Mouse (Mus musculus) heart, embryonic 11.5 days (tissue): ENCODE measurements around the gene Ing1. TPM values are rescaled to one million over a fixed set of nuclear protein-coding genes. Genes with fewer than 3 reads are reported as not detected.

Experiments
- ATAC-seq: fragments of 200-750 bp; cut with Nextera tagmentation; replicated peaks from 2 replicates; pipeline ENCODE4 v1.8.0; 2017; ENCODE audit warnings: moderate library complexity; ENCODE audit not compliant: insufficient number of reproducible peaks, low FRiP score, low TSS enrichment
- H3K27ac ChIP-seq: fragments of 300-500 bp; sonication (generic); 2 replicates; pipeline ENCODE4 v1.5.1; 2014; ENCODE audit warnings: mild to moderate bottlenecking, low read depth, low read length
- H3K27me3 ChIP-seq: fragments of 300-500 bp; sonication (generic); 2 replicates; pipeline ENCODE4 v1.6.1; 2014; ENCODE audit warnings: mild to moderate bottlenecking, low read length, mixed read lengths; ENCODE audit not compliant: control insufficient read depth, insufficient read depth
- H3K36me3 ChIP-seq: fragments of 300-500 bp; sonication (generic); 2 replicates; pipeline ENCODE4 v1.6.1; 2014; ENCODE audit warnings: mild to moderate bottlenecking, low read length, moderate library complexity, mixed read lengths; ENCODE audit not compliant: control insufficient read depth, insufficient read depth
- H3K4me1 ChIP-seq: fragments of 300-500 bp; sonication (generic); 2 replicates; pipeline ENCODE4 v1.6.1; 2014; ENCODE audit warnings: low read length; ENCODE audit not compliant: control insufficient read depth, insufficient read depth
- H3K4me2 ChIP-seq: fragments of 300-500 bp; sonication (generic); 2 replicates; pipeline ENCODE4 v1.6.1; 2014; ENCODE audit warnings: mild to moderate bottlenecking, moderate library complexity
- H3K4me3 ChIP-seq: fragments of 300-500 bp; sonication (generic); 2 replicates; pipeline ENCODE4 v1.5.1; 2014; ENCODE audit warnings: low read depth, low read length
- H3K9ac ChIP-seq: fragments of 300-500 bp; sonication (generic); 2 replicates; pipeline ENCODE4 v1.6.1; 2014; ENCODE audit warnings: mild to moderate bottlenecking, low read depth, low read length, moderate library complexity
- H3K9me3 ChIP-seq: fragments of 300-500 bp; sonication (generic); replicated peaks from 2 replicates; pipeline ENCODE4 v1.6.1; 2016; ENCODE audit warnings: low read length; ENCODE audit not compliant: control insufficient read depth
- WGBS: fragments of 180-500 bp; shearing (Covaris S2); extraction: QIAGEN DNeasy Blood & Tissue Kit; methylation state at CpG from one replicate; pipeline ENCODE4 v1.1.7; 2014; ENCODE audit not compliant: insufficient replicate concordance; 5-methylcytosine and 5-hydroxymethylcytosine counted together
- polyA plus RNA-seq: library from polyadenylated mRNA; unstranded; fragments of >200 nt; fragmentation: Nextera tagmentation; extraction: Ambion mirVana; gene quantifications from 2 replicates; pipeline ENCODE4 v1.2.1, GENCODE M21; 2014

Ing1 gene
- polyA plus RNA-seq, 1 experiment from 2014 or later: 29.3 TPM

DNA sequence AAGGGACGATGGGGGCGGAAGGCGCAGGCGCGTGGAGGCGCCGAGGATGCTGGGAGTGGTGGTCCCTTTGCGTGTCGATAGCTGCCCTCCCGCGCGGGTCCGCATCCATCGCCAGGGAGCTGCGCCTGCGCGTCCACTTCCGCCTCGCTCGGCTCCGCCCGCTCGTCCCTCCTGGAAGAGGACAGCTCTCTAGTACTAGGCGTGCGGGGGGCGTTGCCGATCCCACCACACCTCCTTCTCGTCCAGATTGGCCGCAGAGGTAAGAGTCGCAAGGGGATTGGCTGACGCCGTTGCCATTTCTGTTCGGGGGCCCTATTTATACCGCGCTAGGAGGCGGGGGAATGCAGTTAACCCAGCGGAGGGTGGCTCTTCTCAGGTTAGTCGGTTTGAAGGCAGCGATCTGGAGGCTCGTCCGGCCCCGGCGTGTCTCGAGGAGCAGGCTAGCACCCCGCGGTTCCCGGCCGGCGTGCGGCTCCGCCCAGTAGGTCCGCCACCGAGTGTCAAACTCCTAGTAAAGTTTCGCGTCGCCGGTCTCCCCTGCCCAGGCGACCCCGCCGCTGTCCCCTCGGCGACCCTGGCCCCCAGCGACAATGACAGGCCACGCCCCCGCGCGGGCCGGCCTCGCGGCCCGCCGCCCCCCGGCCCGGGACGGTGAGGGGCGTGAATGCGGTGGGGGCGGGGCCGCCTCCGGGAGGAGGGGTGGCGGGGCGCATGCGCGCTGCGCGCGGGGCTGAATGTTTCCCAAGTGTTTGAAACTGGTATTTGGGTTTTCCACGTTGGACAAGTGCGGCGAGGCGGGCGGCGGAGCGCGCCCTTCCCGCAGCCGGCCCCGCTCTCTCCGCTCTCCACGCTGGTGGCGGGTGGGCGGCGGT lies 585 bp downstream of the Ing1 start:
- peaks cover 20% of the 10 kb centered on the region for H3K4me1 ChIP-seq
- H3K4me2 ChIP-seq: peak overlapping the region; percentile 91
- no peaks in the 10 kb centered on the region for H3K27me3 ChIP-seq
- peak overlapping the region; percentile 99 for H3K27ac ChIP-seq
- H3K4me3 ChIP-seq: peak overlapping the region; percentile 87
- no peaks in the 10 kb centered on the region for H3K9me3 ChIP-seq
- H3K9ac ChIP-seq: peak overlapping the region; percentile 95
- under 1% methylated on average over 103 of the region's 103 CpGs for WGBS
- H3K36me3 ChIP-seq: no peaks in the 10 kb centered on the region
- peak; percentile 86 for ATAC-seq

DNA sequence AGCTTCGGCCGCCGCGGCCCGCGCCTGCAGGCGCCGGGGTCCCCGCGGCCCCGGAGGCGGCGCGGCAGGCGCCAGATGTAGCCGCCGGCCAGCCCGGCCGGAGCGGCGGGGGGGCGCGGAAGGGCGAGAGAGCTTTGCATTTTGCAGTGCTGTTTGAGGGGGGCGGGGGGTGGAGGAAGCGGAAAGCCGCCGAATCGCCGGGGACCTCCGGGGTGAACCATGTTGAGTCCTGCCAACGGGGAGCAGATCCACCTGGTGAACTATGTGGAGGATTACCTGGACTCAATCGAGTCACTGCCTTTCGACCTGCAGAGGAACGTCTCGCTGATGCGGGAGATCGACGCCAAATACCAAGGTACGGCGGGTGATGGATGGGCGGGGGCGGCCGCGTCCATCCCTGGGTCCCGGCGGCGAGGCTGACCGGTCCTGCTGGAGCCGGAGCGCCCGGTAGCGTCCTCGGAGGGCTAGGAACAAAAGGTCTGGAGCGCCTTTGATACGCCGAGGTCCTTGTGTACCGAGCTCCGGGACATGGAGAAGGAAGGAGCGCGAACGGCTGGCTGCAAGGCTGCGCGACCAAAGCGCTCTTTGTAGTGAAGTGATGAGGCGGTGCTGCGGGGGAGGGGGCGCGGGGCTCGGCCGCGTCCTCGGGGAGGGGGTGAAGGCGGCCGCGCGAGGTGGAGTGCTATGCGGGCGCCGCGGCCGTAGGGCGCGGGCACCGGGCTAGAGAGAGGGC lies 1.5 kb downstream of the Ing1 start:
- Histone ChIP-seq H3K36me3 (0 out of 2 replicates have a peak, but pooled peaks cover 7% of the 10 kb centered on the region), H3K4me1 (peaks cover 18% of the 10 kb centered on the region), H3K9me3 (no peaks in the 10 kb centered on the region), H3K27ac (peak overlapping the region; percentile 99), H3K9ac (peak overlapping the region; percentile 95), H3K4me3 (peak overlapping the region; percentile 87), H3K27me3 (no peaks in the 10 kb centered on the region), H3K4me2 (peak overlapping the region; percentile 91)
- WGBS: under 1% methylated on average over 84 of the region's 85 CpGs
- ATAC-seq: no peak

DNA sequence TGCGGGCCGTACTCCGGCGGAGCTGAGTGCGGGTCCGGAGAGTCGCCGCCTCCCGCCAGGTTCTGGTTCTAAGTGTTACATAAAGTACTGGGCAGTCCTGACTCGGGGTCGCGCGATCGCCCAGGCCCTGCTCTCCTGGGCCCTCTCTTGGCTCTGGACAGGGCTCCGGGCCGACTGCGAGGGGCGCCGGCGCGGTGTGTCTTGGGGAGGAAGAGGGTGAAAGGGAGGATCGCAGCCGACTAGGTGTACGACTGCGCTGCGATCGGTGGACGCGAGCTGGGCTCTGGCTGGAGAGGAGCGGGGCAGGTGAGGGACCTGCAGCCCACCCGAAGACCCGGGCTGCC lies 2.0 kb downstream of the Ing1 start:
- H3K4me3 ChIP-seq: peak overlapping the region; percentile 87
- no peaks in the 10 kb centered on the region for H3K27me3 ChIP-seq
- H3K9me3 ChIP-seq: no peaks in the 10 kb centered on the region
- WGBS: 1% methylated on average over 32 of the region's 32 CpGs
- H3K9ac ChIP-seq: peak overlapping the region; percentile 95
- H3K4me1 ChIP-seq: peaks cover 18% of the 10 kb centered on the region
- H3K4me2 ChIP-seq: peak overlapping the region; percentile 91
- H3K27ac ChIP-seq: peak overlapping the region; percentile 99
- ATAC-seq: no peak
- 0 out of 2 replicates have a peak, but pooled peaks cover 7% of the 10 kb centered on the region for H3K36me3 ChIP-seq

DNA sequence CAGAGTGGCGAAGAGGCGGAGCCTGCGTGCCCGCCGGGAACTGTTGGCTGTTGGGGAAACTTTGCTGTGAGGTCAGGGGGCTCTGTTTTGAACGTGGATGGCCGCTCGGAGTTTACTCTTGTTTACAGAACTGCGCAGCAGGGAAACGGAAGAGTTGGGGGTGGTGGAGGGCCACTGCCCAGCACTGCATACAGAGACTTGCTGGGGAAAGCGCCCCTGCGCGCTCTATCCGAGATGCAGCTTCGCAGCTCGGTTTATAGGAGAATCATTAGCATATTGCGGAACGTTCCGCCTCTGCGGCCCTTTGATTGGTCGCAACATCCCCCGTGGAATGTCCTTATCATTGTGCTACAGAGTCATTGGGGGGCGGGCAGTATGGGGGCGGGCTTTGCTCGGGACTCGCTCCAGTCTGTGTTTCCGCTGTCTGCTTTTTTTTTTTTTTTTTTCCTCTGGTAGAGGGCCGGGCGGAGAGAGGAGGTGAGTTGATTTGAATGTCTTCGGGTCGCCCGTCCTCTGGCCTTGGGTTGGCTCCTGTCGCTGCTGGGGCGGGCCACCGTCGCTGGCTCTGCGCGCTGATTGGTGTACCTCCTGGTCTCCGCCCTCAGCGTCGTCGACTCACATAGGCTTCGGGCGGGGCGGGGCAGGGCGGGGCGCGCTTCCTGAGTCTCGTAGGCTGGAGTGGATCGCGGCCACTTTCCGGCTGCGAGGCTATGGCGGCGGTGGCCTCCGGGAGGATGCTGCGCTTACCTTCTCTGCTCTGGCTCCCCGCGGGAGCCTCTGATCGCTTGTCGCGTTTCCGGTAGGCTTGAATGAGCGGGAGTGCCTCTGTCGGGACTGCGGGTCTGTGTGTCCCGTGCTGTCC lies 2.6 kb downstream of the Ing1 start:
- under 1% methylated on average over 67 of the region's 67 CpGs for WGBS
- ATAC-seq: peak; percentile 84
- H3K27ac ChIP-seq: peak overlapping the region; percentile 99
- no peaks in the 10 kb centered on the region for H3K27me3 ChIP-seq
- H3K9ac ChIP-seq: peak overlapping the region; percentile 95
- 0 out of 2 replicates have a peak, but pooled peaks cover 7% of the 10 kb centered on the region for H3K36me3 ChIP-seq
- H3K9me3 ChIP-seq: no peaks in the 10 kb centered on the region
- H3K4me1 ChIP-seq: peaks cover 18% of the 10 kb centered on the region
- peak overlapping the region; percentile 87 for H3K4me3 ChIP-seq
- H3K4me2 ChIP-seq: peak overlapping the region; percentile 91

DNA sequence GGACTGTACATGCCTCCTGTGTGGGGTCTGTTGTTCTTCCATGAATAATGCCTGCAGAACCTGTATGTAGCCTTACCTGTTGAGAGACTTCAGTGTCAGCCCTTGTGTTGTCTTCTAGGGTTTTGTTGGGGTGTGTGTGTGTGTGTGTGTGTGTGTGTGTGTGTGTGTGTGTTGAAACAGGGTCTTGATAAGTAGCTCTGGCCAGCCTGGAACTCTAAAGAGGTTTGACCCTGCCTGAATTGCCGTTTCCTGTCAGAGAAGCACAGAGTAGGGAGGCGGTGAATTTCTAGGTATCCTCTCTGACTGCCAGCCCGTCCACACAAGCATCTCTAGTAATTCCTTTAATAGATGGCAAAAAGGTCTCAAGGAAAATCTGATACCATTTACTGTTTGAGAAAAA lies 4.1 kb downstream of the Ing1 start:
- no peak for ATAC-seq
- Histone ChIP-seq H3K27ac (no peak overlapping the region), H3K9me3 (0 out of 2 replicates have a peak, but pooled peaks cover 1% of the 10 kb centered on the region), H3K4me2 (peak overlapping the region; percentile 66), H3K4me3 (peak overlapping the region; percentile 87; the same call in 1 of the 2 replicates), H3K36me3 (peaks cover 20% of the 10 kb centered on the region), H3K9ac (peak overlapping the region; percentile 83; the same call in 1 of the 2 replicates), H3K27me3 (no peaks in the 10 kb centered on the region), H3K4me1 (peaks cover 15% of the 10 kb centered on the region)
- WGBS: 47% methylated on average over 3 of the region's 3 CpGs

DNA sequence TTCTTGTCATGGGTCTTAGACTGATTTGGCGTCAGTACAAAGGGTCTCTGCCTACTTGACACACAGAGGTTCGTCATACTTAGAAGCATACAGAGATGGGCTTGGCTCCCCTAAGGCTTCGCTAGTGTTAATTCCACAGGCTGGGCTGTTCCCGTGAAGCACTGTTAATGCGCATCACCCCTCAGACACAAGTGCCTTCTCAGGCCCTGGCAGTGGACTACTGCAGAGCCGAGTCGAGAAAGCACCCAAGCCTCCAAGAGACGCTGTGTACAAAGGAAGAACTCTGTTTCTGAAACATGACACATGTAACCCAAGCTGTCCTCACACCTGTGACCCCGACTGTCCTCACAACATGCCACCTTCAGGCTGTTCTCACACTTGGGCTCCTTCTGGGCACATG lies 4.8 kb downstream of the Ing1 start:
- Histone ChIP-seq H3K27ac (no peak overlapping the region), H3K4me2 (no peak overlapping the region), H3K4me3 (no peak overlapping the region), H3K4me1 (peaks cover 13% of the 10 kb centered on the region), H3K27me3 (no peaks in the 10 kb centered on the region), H3K9me3 (0 out of 2 replicates have a peak, but pooled peaks cover 2% of the 10 kb centered on the region), H3K36me3 (peaks cover 22% of the 10 kb centered on the region), H3K9ac (no peak overlapping the region)
- 84% methylated on average over 9 of the region's 9 CpGs for WGBS
- ATAC-seq: no peak

DNA sequence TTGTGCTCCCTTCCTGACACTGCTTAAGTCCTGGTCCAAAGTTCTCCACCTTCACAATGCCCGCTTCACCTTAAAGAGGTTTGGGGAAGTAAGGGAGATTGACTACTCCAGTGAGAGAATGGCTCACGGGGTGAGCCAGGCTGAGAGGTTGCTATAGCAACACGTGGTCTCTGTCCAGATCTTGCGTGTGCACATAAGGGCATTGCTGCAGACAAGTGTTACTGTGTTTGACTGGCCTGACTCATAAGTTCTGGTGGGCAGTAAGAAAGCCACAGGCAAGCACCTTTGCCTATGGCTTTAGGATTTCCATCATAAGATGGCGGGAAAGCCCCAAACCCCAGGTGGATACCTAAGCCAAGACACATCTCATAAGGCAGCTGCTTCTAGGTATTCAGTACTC lies 8.9 kb downstream of the Ing1 start:
- no peak for ATAC-seq
- H3K4me1 ChIP-seq: peaks cover 7% of the 10 kb centered on the region
- H3K36me3 ChIP-seq: peaks cover 25% of the 10 kb centered on the region

DNA sequence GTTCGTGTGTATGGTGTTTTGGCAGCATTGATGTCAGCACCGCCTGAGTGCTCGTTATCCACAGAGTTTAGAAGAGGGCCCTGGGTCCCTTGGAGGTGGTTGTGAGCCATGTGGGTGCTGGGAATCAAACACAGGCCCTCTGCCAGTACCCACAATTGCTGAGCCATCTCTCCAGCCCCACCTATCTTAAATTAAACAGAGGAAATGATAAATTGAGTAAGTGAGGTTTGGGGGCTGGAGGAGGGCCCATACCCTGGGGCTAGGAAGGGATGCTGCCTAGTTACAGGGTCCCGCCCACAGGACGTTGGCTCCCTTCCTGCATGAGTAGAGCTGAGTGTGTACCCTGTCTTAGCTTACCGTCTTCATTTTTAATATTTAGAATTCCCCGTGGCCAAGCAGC lies 9.3 kb downstream of the Ing1 start:
- no peak overlapping the region for H3K4me3 ChIP-seq
- H3K4me2 ChIP-seq: no peak overlapping the region
- no peak overlapping the region for H3K27ac ChIP-seq
- no peaks in the 10 kb centered on the region for H3K27me3 ChIP-seq
- 95% methylated on average over 7 of the region's 7 CpGs for WGBS
- peaks cover 25% of the 10 kb centered on the region for H3K36me3 ChIP-seq
- H3K4me1 ChIP-seq: 0 out of 2 replicates have a peak, but pooled peaks cover 5% of the 10 kb centered on the region
- H3K9me3 ChIP-seq: 0 out of 2 replicates have a peak, but pooled peaks cover 2% of the 10 kb centered on the region
- no peak overlapping the region for H3K9ac ChIP-seq
- ATAC-seq: no peak

More for the DNA sequence above, 8.9 kb downstream of the Ing1 start:
- 88% methylated on average over 5 of the region's 5 CpGs for WGBS
- no peaks in the 10 kb centered on the region for H3K27me3 ChIP-seq
- H3K9me3 ChIP-seq: 0 out of 2 replicates have a peak, but pooled peaks cover 2% of the 10 kb centered on the region
- no peak overlapping the region for H3K27ac ChIP-seq
- H3K4me2 ChIP-seq: no peak overlapping the region
- H3K9ac ChIP-seq: no peak overlapping the region
- H3K4me3 ChIP-seq: no peak overlapping the region
